Comparison of ENCODE assay signal across 27 mouse cellular contexts in the genomic region with DNA sequence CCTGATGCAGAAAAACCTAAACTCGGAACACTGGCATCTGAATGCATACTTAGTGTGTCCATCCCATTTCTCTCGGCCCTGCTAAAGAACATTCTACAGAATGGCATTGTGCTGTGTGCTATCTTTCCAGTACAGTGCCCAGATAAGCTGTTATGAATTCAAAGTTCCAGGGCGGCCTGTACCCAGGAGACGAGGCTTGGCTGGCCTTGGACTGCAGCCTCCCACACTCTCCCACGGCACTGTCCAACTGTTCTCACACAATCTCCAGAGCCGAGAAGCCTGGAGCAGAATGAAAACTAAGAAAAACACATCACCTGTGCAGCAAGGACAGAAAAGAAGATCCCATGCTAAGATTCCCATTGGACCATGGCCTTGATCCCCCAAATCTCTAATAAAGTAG. TPM values are rescaled to one million over a fixed set of nuclear protein-coding genes. Genes with fewer than 3 reads are reported as not detected.
DNase-seq lines count a peak whose midpoint lies in the region; TF ChIP-seq lines count a peak whose summit lies in the region.
"Had no signal": no experiment of that assay in that cellular context is flagged by ENCODE, and none has a peak within 500 bp of the region (broad histone marks: within the 10 kb centered on the region; RNA-seq: fewer than 3 reads in every experiment).

No protein-coding gene starts in this region.

- H3K4me3 ChIP-seq in gastrocnemius, adult 2 months = no peak overlapping the region
- H3K4me3 ChIP-seq: erythroblast, embryonic 14.5 days; hindbrain, embryonic 13.5 days; liver, embryonic 12.5 days; midbrain, embryonic 13.5 days; neural tube, embryonic 13.5 days; stomach, embryonic 15.5 days had no signal

- no peak for DNase-seq in gastrocnemius, adult 2 months
- DNase-seq in gastrocnemius, postnatal 36 days = no peak
- peak; percentile 42 for DNase-seq in adrenal gland, postnatal 14 days
- DNase-seq in adrenal gland, postnatal 25 days = peak; percentile 43
- peak; percentile 82 for DNase-seq in testis, postnatal 10 days (ENCODE audit: low spot score)
- DNase-seq in lung, postnatal 14 days = no peak
- DNase-seq: B cell, adult 2 months; cerebellum, adult 18-20 months; cerebellum, postnatal 14 days; gastrocnemius, postnatal 14 days; heart, adult 18-20 months; heart, postnatal 4 days; kidney, adult 9 months; kidney, postnatal 10 days; layer of hippocampus, postnatal 36 days; left cerebral cortex, postnatal 4 days; liver, postnatal 0 days; thymus, adult 2 months; thymus, postnatal 36 days had no signal

- peak overlapping the region; percentile 46; the same call in 1 of the 2 replicates for H3K27ac ChIP-seq in gastrocnemius, adult 2 months
- H3K27ac ChIP-seq: hindbrain, embryonic 13.5 days; liver, embryonic 12.5 days; macrophage; midbrain, embryonic 13.5 days; neural tube, embryonic 13.5 days; stomach, embryonic 15.5 days had no signal

- no peak for TF ChIP-seq CTCF in gastrocnemius, adult 2 months (IDR thresholded peaks at IDR 0.05)

- intact Hi-C loops in gastrocnemius, adult 2 months (cut with DNase I) = no loop called here
- intact Hi-C loops in gastrocnemius, postnatal 36 days (cut with DNase I) = no loop called here

RNA-seq across cellular contexts. Expression of gene Gstm2, which starts 3.5 kb away (rescaled TPM):
- total RNA-seq in gastrocnemius, adult 2 months (2021) = 100 to 1,000 TPM in 1 of 2 experiments, 10 to 100 TPM in 1; 63.0 to 111 TPM
- 100 to 1,000 TPM in 1 of 2 experiments, 10 to 100 TPM in 1; 51.9 to 103 TPM for total RNA-seq in gastrocnemius, postnatal 36 days (2021)
- 109 and 111 TPM in 2 replicates for total RNA-seq in adrenal gland, postnatal 14 days (2021)
- total RNA-seq in adrenal gland, postnatal 25 days (2021) = 131 and 136 TPM in 2 replicates

RNA-seq across cellular contexts. Expression of gene Gstm3, which starts 13.6 kb away (rescaled TPM):
- total RNA-seq in gastrocnemius, adult 2 months (2021) = not detected
- not detected for total RNA-seq in gastrocnemius, postnatal 36 days (2021)
- total RNA-seq in adrenal gland, postnatal 14 days (2021) = 2.1 TPM in 1 of 2 replicates, not detected in the other
- total RNA-seq in adrenal gland, postnatal 25 days (2021) = not detected in 2 replicates
- total RNA-seq: gastrocnemius, postnatal 14 days; heart, adult 18-20 months; heart, postnatal 4 days; layer of hippocampus, postnatal 36 days; left cerebral cortex, postnatal 4 days; megakaryocyte-erythroid progenitor cell, adult 5-6 weeks had no signal

RNA-seq across cellular contexts. Expression of gene Gstm1, which starts 35.0 kb away (rescaled TPM):
- 100 to 1,000 TPM; 208 to 217 TPM for total RNA-seq in gastrocnemius, adult 2 months (2021)
- 100 to 1,000 TPM; 138 to 202 TPM for total RNA-seq in gastrocnemius, postnatal 36 days (2021)
- 145 and 158 TPM in 2 replicates for total RNA-seq in adrenal gland, postnatal 14 days (2021)
- 277 and 344 TPM in 2 replicates for total RNA-seq in adrenal gland, postnatal 25 days (2021)

RNA-seq across cellular contexts. Expression of gene Gstm6, which starts 39.2 kb away (rescaled TPM):
- under 1 TPM in 1 of 2 experiments, not detected in 1; 0.36 TPM for total RNA-seq in gastrocnemius, adult 2 months (2021)
- under 1 TPM; 0.22 to 0.61 TPM for total RNA-seq in gastrocnemius, postnatal 36 days (2021)
- 3.3 and 5.9 TPM in 2 replicates for total RNA-seq in adrenal gland, postnatal 14 days (2021)
- total RNA-seq in adrenal gland, postnatal 25 days (2021) = 5.9 and 7.1 TPM in 2 replicates
- total RNA-seq: megakaryocyte-erythroid progenitor cell, adult 5-6 weeks had no signal

RNA-seq across cellular contexts. Expression of gene Gstm7, which starts 51.1 kb away (rescaled TPM):
- 10 to 100 TPM in 1 of 2 experiments, 1 to 10 TPM in 1; 9.5 to 25.7 TPM for total RNA-seq in gastrocnemius, adult 2 months (2021)
- 10 to 100 TPM in 1 of 2 experiments, 1 to 10 TPM in 1; 6.3 to 15.8 TPM for total RNA-seq in gastrocnemius, postnatal 36 days (2021)
- 52.8 and 70.5 TPM in 2 replicates for total RNA-seq in adrenal gland, postnatal 14 days (2021)
- total RNA-seq in adrenal gland, postnatal 25 days (2021) = 152 and 157 TPM in 2 replicates

Comparison
In these comparisons a context has a peak if more than half of its experiments do, and no peak if none do; other contexts are left out.
1. DNase-seq: peak in adrenal gland, postnatal 14 days (single experiment), adrenal gland, postnatal 25 days (single experiment) and testis, postnatal 10 days (single experiment); none in gastrocnemius, adult 2 months (single experiment), gastrocnemius, postnatal 36 days (0 of 2) and lung, postnatal 14 days (single experiment).